In the genomic region with DNA sequence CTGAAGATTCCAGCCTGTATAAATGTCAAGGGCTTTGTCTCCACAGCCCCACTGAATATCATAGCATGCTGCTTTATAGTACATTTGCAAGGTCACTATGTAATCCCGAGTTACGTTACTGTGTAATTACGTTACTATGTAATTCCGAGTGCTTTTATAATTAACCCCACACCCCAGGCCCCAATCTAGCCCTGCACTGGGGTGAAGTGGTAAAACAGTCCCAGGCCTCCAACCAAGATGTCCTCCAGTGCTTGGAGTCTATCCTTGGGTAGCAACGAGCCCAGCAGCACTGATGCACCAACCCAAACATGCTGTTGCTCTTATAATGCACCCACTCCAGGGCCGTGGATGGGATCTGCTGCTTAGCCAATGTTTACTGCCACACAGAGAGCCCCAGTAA, we compare ENCODE assay signal across 27 mouse cellular contexts. TPM values are rescaled to one million over a fixed set of nuclear protein-coding genes. Genes with fewer than 3 reads are reported as not detected.
DNase-seq lines count a peak whose midpoint lies in the region; ATAC-seq and TF ChIP-seq lines count a peak whose summit lies in the region.
"Had no signal": no experiment of that assay in that cellular context is flagged by ENCODE, and none has a peak within 500 bp of the region (broad histone marks: within the 10 kb centered on the region; RNA-seq: fewer than 3 reads in every experiment).

No protein-coding gene starts in this region.

- no peak overlapping the region for H3K4me2 ChIP-seq in hindbrain, embryonic 13.5 days
- H3K4me2 ChIP-seq in hindbrain, embryonic 14.5 days (replicated peaks), result no peak overlapping the region
- no peak overlapping the region for H3K4me2 ChIP-seq in forebrain, embryonic 15.5 days (replicated peaks)
- H3K4me2 ChIP-seq: embryonic facial prominence, embryonic 12.5 days; embryonic facial prominence, embryonic 15.5 days; heart, embryonic 13.5 days; intestine, embryonic 15.5 days had no signal

- H3K27me3 ChIP-seq in hindbrain, embryonic 13.5 days, result no peaks in the 10 kb centered on the region
- no peaks in the 10 kb centered on the region for H3K27me3 ChIP-seq in hindbrain, embryonic 14.5 days (ENCODE audit: control insufficient read depth, insufficient read depth, low read length)
- no peaks in the 10 kb centered on the region for H3K27me3 ChIP-seq in ES-Bruce4 (ENCODE audit: control insufficient read depth, insufficient read depth, low read length, poor library complexity, severe bottlenecking)
- no peaks in the 10 kb centered on the region for H3K27me3 ChIP-seq in forebrain, embryonic 15.5 days
- H3K27me3 ChIP-seq: CH12.LX; embryonic facial prominence, embryonic 12.5 days; embryonic facial prominence, embryonic 15.5 days; heart, embryonic 13.5 days; intestine, embryonic 15.5 days; Patski had no signal

- peaks cover 34% of the 10 kb centered on the region for H3K4me1 ChIP-seq in hindbrain, embryonic 13.5 days (replicated peaks)
- H3K4me1 ChIP-seq in hindbrain, embryonic 14.5 days (replicated peaks; ENCODE audit: control insufficient read depth, insufficient read depth, low read length), result peaks cover 15% of the 10 kb centered on the region
- H3K4me1 ChIP-seq in ES-Bruce4 (ENCODE audit: control insufficient read depth, insufficient read depth, low read length), result peaks cover 9% of the 10 kb centered on the region
- peaks cover 17% of the 10 kb centered on the region for H3K4me1 ChIP-seq in forebrain, embryonic 15.5 days

- H3K27ac ChIP-seq in hindbrain, embryonic 13.5 days, result no peak overlapping the region
- no peak overlapping the region for H3K27ac ChIP-seq in hindbrain, embryonic 14.5 days
- H3K27ac ChIP-seq in ES-Bruce4 (ENCODE audit: insufficient read depth, low read length), result peak overlapping the region; percentile 27
- H3K27ac ChIP-seq in forebrain, embryonic 15.5 days (replicated peaks), result no peak overlapping the region
- H3K27ac ChIP-seq: embryonic facial prominence, embryonic 12.5 days; embryonic facial prominence, embryonic 15.5 days; intestine, embryonic 15.5 days had no signal

- WGBS in hindbrain, embryonic 13.5 days, result 90% methylated on average over 6 of the region's 6 CpGs
- 88% methylated on average over 6 of the region's 6 CpGs for WGBS in hindbrain, embryonic 14.5 days
- 82% methylated on average over 6 of the region's 6 CpGs for WGBS in forebrain, embryonic 15.5 days

- ATAC-seq in hindbrain, embryonic 13.5 days (ENCODE audit: low FRiP score), result no peak
- ATAC-seq in hindbrain, embryonic 14.5 days (ENCODE audit: low FRiP score), result no peak
- no peak for ATAC-seq in forebrain, embryonic 15.5 days (replicated peaks)
- ATAC-seq: forebrain, embryonic 14.5 days; hindbrain, embryonic 16.5 days; intestine, embryonic 15.5 days; Patski had no signal

- no peak for TF ChIP-seq EP300 in ES-Bruce4 (IDR thresholded peaks at IDR 0.05; ENCODE audit: insufficient read depth, low read depth, low read length)

- TF ChIP-seq CTCF in ES-Bruce4 (IDR thresholded peaks at IDR 0.05; ENCODE audit: low read depth, low read length), result no peak

- TF ChIP-seq POLR2A in ES-Bruce4 (IDR thresholded peaks at IDR 0.05; ENCODE audit: insufficient read depth, low read length), result no peak

- DNase-seq in adrenal gland, adult 2 months, result peak; percentile 49
- DNase-seq in adrenal gland, postnatal 14 days, result no peak
- DNase-seq in hindbrain, embryonic 14.5 days (ENCODE audit: low spot score), result no peak
- DNase-seq: adrenal gland, postnatal 10 days; B cell, adult 2 months; cerebellum, adult 11 months; cerebellum, adult 2 months; cerebellum, adult 9-11 months; cerebellum, postnatal 25 days; gastrocnemius, postnatal 14 days; heart, adult 18-20 months; heart, postnatal 14 days; heart, postnatal 4 days; kidney, adult 11 months; kidney, adult 8-10 months had no signal

- H3K4me3 ChIP-seq in hindbrain, embryonic 13.5 days, result no peak overlapping the region
- no peak overlapping the region for H3K4me3 ChIP-seq in hindbrain, embryonic 14.5 days (replicated peaks; ENCODE audit: low read length)
- H3K4me3 ChIP-seq in ES-Bruce4 (ENCODE audit: low read depth, low read length), result peak overlapping the region; percentile 11; the same call in 1 of the 2 replicates
- H3K4me3 ChIP-seq in forebrain, embryonic 15.5 days, result no peak overlapping the region
- H3K4me3 ChIP-seq: embryonic facial prominence, embryonic 12.5 days; embryonic facial prominence, embryonic 15.5 days; heart, embryonic 13.5 days; intestine, embryonic 15.5 days had no signal

- H3K36me3 ChIP-seq in hindbrain, embryonic 13.5 days, result peaks cover 6% of the 10 kb centered on the region; the same call in 1 of the 2 replicates
- H3K36me3 ChIP-seq in hindbrain, embryonic 14.5 days (replicated peaks; ENCODE audit: control insufficient read depth, insufficient read depth), result 0 out of 2 replicates have a peak, but pooled peaks cover 14% of the 10 kb centered on the region
- H3K36me3 ChIP-seq in ES-Bruce4 (ENCODE audit: control insufficient read depth, insufficient read depth, low read length, poor library complexity, severe bottlenecking), result no peaks in the 10 kb centered on the region
- H3K36me3 ChIP-seq in forebrain, embryonic 15.5 days, result peaks cover 9% of the 10 kb centered on the region; the same call in 1 of the 2 replicates
- H3K36me3 ChIP-seq: embryonic facial prominence, embryonic 15.5 days had no signal

- H3K9me3 ChIP-seq in hindbrain, embryonic 13.5 days, result no peaks in the 10 kb centered on the region
- H3K9me3 ChIP-seq in hindbrain, embryonic 14.5 days (ENCODE audit: control insufficient read depth, low read length), result no peaks in the 10 kb centered on the region
- no peaks in the 10 kb centered on the region for H3K9me3 ChIP-seq in ES-Bruce4 (replicated peaks; ENCODE audit: control insufficient read depth, insufficient read depth, low read length, poor library complexity, severe bottlenecking)
- H3K9me3 ChIP-seq in forebrain, embryonic 15.5 days, result no peaks in the 10 kb centered on the region
- H3K9me3 ChIP-seq: embryonic facial prominence, embryonic 12.5 days; embryonic facial prominence, embryonic 15.5 days; G1E; heart, embryonic 13.5 days; intestine, embryonic 15.5 days had no signal

- H3K9ac ChIP-seq in hindbrain, embryonic 13.5 days, result 0 out of 2 replicates have a peak overlapping the region, but pooled peaks have one; percentile 21
- no peak overlapping the region for H3K9ac ChIP-seq in hindbrain, embryonic 14.5 days
- H3K9ac ChIP-seq in ES-Bruce4 (ENCODE audit: low read depth, poor library complexity, severe bottlenecking), result 0 out of 2 replicates have a peak overlapping the region, but pooled peaks have one; percentile 1
- no peak overlapping the region for H3K9ac ChIP-seq in forebrain, embryonic 15.5 days (replicated peaks)
- H3K9ac ChIP-seq: embryonic facial prominence, embryonic 12.5 days; embryonic facial prominence, embryonic 15.5 days; heart, embryonic 13.5 days; intestine, embryonic 15.5 days had no signal

RNA-seq across cellular contexts. Expression of a gene that starts 2.8 kb away (rescaled TPM):
- 10 to 100 TPM; 36.3 to 54.2 TPM for total RNA-seq in adrenal gland, adult 2 months (2021)
- 38.1 and 43.4 TPM in 2 replicates for polyA plus RNA-seq in adrenal gland, adult 2 months (2012; rRNA removed)
- total RNA-seq in adrenal gland, postnatal 14 days (2021), result 45.2 and 45.4 TPM in 2 replicates
- polyA plus RNA-seq in hindbrain, embryonic 13.5 days (2015; fragmentation: Nextera tagmentation; extraction: Ambion mirVana), result 37.3 and 40.6 TPM in 2 replicates
- 37.3 and 42.7 TPM in 2 replicates for polyA plus RNA-seq in hindbrain, embryonic 14.5 days (2014; fragmentation: Nextera tagmentation; extraction: Ambion mirVana)
- 125 and 134 TPM in 2 replicates for polyA plus RNA-seq in ES-Bruce4 (2011; ENCODE audit: insufficient read depth, insufficient read length, low read depth, missing spikeins)
- polyA plus RNA-seq in forebrain, embryonic 15.5 days (2015; fragmentation: Nextera tagmentation; extraction: Ambion mirVana), result 47.6 and 48.4 TPM in 2 replicates

RNA-seq across cellular contexts. Expression of a gene that starts 35.5 kb away (rescaled TPM):
- total RNA-seq in adrenal gland, adult 2 months (2021), result 1 to 10 TPM; 7.6 to 8.6 TPM
- 6.6 TPM in 2 replicates for polyA plus RNA-seq in adrenal gland, adult 2 months (2012; rRNA removed)
- total RNA-seq in adrenal gland, postnatal 14 days (2021), result 10.6 and 12.2 TPM in 2 replicates
- polyA plus RNA-seq in hindbrain, embryonic 13.5 days (2015; fragmentation: Nextera tagmentation; extraction: Ambion mirVana), result 26.9 and 27.7 TPM in 2 replicates
- polyA plus RNA-seq in hindbrain, embryonic 14.5 days (2014; fragmentation: Nextera tagmentation; extraction: Ambion mirVana), result 23.9 TPM in 2 replicates
- 0.81 TPM in 1 of 2 replicates, not detected in the other for polyA plus RNA-seq in ES-Bruce4 (2011; ENCODE audit: insufficient read depth, insufficient read length, low read depth, missing spikeins)
- polyA plus RNA-seq in forebrain, embryonic 15.5 days (2015; fragmentation: Nextera tagmentation; extraction: Ambion mirVana), result 9.8 and 11.2 TPM in 2 replicates

Comparison
In these comparisons a context has a peak if more than half of its experiments do, and no peak if none do; other contexts are left out.
1. H3K9ac ChIP-seq: peak in hindbrain, embryonic 13.5 days (single experiment) and ES-Bruce4 (single experiment); none in hindbrain, embryonic 14.5 days (single experiment) and forebrain, embryonic 15.5 days (single experiment).